Mouse (Mus musculus) layer of hippocampus, adult 2 months (tissue): ENCODE data around the gene Olfr71. TPM values are rescaled to one million over a fixed set of nuclear protein-coding genes. Genes with fewer than 3 reads are reported as not detected.

Source experiments
- DNase-seq, 2 experiments: peaks; one replicate each; pipeline ENCODE4 v3.0.0; 2022; ENCODE audit warnings: low spot score in 2 of 2
- H3K27ac ChIP-seq: fragments of 200-600 bp; 2 replicates; pipeline ENCODE4 v1.8.1; 2022
- H3K4me3 ChIP-seq: fragments of 200-600 bp; 2 replicates; pipeline ENCODE4 v1.8.1; 2022; ENCODE audit warnings: mild to moderate bottlenecking
- CTCF ChIP-seq: fragments of 200-600 bp; conservative IDR thresholded peaks from 2 replicates; pipeline ENCODE4 v1.8.1; 2022; ENCODE audit warnings: antibody characterized with exemption, mild to moderate bottlenecking, moderate library complexity
- total RNA-seq, 2 experiments: library from RNA; stranded (reverse); gene quantifications; 2 replicates each; pipeline ENCODE4 v1.2.3; 2021

The Olfr71 gene
- total RNA-seq, 2 experiments from 2014 or later, result not detected

- no peak for TF ChIP-seq CTCF
- Histone ChIP-seq H3K4me3 (no peak overlapping the region), H3K27ac (no peak overlapping the region)
- DNase-seq, result no peak
These were observed 13.5 kb downstream of the Olfr71 start for GRCm38 (mm10) chr4:43696561-43696960.

GRCm38 (mm10) chr4:43695249-43695671, 14.8 kb downstream of the Olfr71 start:
- no peak for TF ChIP-seq CTCF
- Histone ChIP-seq H3K4me3 (no peak overlapping the region), H3K27ac (no peak overlapping the region)
- DNase-seq, result no peak

DNA sequence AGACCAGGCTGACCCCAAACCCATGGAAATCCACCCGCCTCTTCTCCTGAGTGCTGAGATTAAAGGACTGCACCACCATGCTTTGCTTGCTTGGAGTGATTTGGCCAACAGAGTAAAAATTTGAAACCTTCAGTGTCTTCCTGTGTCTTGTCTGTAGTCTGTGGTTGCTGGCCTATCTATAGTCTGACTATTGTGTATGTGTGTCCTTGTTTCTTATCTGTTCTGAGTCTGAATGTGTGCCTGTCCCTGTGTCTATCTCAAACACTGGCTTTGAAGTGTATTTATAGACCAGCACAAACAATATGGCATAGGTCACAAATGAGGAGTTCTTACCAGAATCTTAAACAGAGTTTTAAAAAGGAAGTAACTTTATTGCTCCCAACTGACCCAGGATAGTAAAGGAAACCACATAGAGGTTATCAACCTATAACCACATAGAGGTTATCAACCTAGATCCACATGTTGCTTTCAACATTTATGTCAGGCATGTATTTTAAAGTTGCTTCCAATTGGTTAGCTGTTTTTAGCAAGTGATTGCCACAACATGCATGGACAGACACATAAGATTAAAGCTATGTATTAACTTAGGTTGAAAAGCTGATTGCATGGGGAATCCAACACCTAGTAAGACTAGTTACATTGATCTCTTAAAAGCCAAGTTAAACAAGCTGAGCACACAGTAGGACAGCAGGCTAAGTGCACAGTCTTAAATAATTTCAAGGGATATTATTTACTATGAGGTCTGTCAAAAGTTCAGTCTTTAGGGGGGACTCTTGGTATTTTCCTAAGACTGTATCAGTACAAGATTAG, 15.4 kb downstream of the Olfr71 start:
- no peak overlapping the region for H3K27ac ChIP-seq
- no peak for DNase-seq
- H3K4me3 ChIP-seq, result no peak overlapping the region
- no peak for TF ChIP-seq CTCF

DNA sequence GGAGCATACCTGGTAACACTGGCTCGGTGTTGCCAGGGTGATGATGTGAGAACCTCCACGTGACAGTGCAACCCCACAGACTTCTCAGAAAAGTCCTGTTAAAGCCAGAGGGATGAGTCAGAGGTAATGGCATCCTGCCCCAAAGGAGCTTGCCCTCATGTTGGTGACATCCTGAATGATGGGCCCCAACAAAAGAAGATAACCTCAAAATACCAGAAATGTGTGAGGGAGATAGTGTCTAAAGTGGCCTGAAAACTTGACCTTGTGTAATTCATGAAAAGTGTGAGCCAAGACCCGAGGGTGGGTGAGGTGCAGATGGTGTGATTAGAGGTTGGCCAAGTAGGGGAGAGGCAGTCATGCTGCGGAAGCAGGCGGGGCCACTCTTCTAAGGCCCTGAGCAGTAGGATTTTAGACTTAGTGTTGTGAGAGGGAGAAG, 16.2 kb downstream of the Olfr71 start:
- no peak overlapping the region for H3K4me3 ChIP-seq
- no peak for TF ChIP-seq CTCF
- no peak for DNase-seq
- H3K27ac ChIP-seq, result no peak overlapping the region

GRCm38 (mm10) chr4:43691026-43691425, 19.0 kb downstream of the Olfr71 start:
- no peak for DNase-seq
- no peak overlapping the region for H3K27ac ChIP-seq
- TF ChIP-seq CTCF, result no peak
- no peak overlapping the region for H3K4me3 ChIP-seq

DNA sequence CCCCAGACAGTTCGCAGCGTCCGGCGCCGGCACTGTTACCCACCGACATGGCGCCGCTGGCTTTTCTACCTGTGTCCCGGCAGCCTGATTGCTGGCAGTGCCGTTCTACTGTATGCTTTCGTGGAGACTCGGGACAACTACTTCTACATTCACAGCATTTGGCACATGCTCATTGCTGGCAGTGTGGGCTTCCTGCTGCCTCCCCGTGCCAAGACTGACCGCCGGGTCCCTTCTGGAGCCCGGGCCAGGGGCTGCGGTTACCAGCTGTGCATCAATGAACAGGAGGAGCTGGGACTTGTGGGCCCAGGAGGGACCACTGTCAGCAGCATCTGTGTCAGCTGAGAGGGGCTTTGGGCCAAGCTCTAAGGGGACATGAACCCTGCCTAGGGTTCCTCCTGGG, 20.0 kb downstream of the Olfr71 start:
- Histone ChIP-seq H3K27ac (no peak overlapping the region), H3K4me3 (no peak overlapping the region)
- no peak for DNase-seq
- no peak for TF ChIP-seq CTCF

DNA sequence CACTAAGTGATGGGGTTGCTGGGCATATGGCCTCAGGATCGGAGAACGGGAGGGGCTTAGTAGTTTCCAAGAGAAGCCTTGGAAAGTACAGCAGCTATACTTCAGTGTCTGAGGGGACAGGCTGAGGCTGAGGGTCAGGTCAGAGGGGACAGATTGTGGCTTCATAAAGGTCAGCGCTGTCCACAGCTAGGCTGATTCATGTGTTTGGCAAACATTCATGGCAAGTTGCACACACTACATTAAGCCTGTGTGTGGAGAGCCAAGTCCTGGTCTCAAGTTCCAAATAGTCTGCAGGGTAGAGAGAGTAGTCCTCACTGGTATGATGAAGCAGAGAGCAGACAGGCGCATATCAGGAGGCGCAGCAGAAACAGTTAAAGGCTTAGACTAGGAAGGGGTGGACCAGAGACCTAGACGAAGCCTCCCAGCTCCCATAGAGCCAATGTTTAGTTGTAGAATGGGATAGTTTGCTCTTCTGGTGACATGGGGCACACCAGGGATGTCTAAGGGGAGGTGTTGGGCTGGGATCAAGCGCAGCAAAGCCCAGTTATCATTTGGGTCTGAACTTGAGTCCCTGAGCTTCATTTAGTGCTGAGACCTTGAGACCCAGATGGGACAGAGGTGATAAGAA, 30.5 kb downstream of the Olfr71 start:
- Histone ChIP-seq H3K4me3 (no peak overlapping the region), H3K27ac (peak overlapping the region; percentile 33; the same call in 1 of the 2 replicates)
- TF ChIP-seq CTCF, result no peak
- DNase-seq, result no peak

DNA sequence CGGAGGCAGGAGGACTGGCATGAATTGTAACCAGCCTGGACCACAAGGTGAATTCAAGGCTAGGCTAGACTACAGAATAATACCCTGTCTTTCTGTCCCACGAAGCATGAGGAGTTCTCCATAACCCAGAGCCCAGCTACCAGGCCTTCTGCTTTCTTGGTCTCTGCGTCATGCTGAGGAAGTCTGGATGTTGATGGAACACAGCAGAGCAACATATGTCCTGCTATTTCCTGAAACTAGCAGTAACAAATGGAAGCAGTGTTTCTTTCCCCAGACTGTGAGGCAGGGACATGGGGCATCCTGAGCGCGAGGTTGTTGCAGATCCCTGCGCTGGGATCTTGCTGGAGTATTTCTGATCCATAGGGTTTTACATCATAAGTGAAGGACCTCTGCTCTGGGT, 31.5 kb downstream of the Olfr71 start:
- TF ChIP-seq CTCF, result no peak
- DNase-seq, result peak; percentile 38 to 68
- Histone ChIP-seq H3K27ac (peak overlapping the region; percentile 69), H3K4me3 (no peak overlapping the region)

DNA sequence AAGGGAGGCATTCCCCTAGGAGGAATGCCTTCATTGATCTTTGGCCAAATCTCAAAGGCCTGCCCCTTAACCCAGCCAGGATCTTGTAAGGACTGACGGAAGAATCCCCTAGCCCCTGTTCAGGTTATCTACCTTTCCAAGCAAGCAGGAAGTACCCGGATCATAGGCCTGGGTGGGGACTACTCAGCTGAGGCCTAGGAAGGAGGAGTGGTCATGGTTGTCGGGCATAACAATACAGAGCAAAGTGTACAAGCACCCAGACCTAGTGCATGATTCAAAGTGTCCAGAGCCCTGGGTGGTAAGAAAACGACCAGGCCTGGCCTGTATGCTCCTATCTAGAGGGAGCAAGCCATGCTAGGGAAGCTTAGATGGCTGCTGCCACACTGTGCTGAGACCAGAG, 34.4 kb downstream of the Olfr71 start:
- no peak overlapping the region for H3K4me3 ChIP-seq
- no peak for TF ChIP-seq CTCF
- DNase-seq, result no peak
- no peak overlapping the region for H3K27ac ChIP-seq

DNA sequence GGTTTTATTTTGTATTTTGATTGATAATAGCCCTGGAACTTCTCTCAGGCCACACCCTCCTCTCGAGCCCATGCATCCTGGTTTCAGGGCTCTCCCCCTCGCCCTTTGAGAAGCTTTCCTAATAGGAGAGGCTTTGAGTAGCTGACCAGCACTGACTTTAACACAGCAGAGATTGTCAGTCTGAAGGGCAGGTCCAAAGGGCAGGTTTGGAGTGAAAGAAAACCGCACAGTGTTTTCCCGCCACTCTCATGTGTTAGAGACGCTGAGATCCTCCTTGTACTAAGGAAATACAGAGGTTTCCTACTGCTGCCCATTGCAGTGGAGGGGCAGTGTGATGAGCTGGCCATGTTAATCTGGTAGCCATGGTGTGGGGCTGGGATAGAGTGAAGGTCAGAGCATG, 35.1 kb downstream of the Olfr71 start:
- DNase-seq, result no peak
- Histone ChIP-seq H3K27ac (no peak overlapping the region), H3K4me3 (no peak overlapping the region)
- TF ChIP-seq CTCF, result no peak

- Histone ChIP-seq H3K27ac (no peak overlapping the region), H3K4me3 (no peak overlapping the region)
- no peak for TF ChIP-seq CTCF
- DNase-seq, result no peak
These were observed 36.4 kb downstream of the Olfr71 start for GRCm38 (mm10) chr4:43673703-43674102.

- H3K27ac ChIP-seq, result no peak overlapping the region
- TF ChIP-seq CTCF, result peak; percentile 96
- H3K4me3 ChIP-seq, result no peak overlapping the region
- peak; percentile 85 to 92 for DNase-seq
These were observed 38.0 kb downstream of the Olfr71 start for GRCm38 (mm10) chr4:43672070-43672469.

DNA sequence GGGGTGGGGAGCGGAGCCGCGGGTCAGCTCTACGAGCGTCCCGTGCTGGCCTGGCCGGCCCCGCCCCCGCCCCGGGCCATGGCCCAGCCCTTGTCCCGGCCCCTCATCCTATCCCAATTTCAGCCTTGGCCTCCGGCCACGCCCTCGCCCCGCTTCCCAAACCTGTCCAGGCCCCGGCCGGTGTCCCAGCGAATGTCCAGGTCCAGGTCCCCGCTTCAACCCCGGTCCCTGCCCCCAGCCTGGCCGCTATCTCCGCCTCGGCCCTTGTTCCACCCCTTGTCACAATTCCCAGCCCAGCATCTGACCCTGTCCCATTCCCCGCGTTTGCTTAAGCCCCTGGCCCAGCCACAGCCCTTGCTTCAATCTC, 40.6 kb downstream of the Olfr71 start:
- TF ChIP-seq CTCF, result no peak
- Histone ChIP-seq H3K4me3 (peak overlapping the region; percentile 80), H3K27ac (peak overlapping the region; percentile 92)
- no peak for DNase-seq
